Mouse (Mus musculus) bone marrow macrophage, adult 2 months (primary cell): Measurements from ENCODE around the gene Sstr3.
A peak's percentile ranks its signal among the peaks of the same experiment; 100 is the strongest.

Source experiments
- CTCF ChIP-seq: IDR thresholded peaks from 2 replicates; pipeline ENCODE4 v1.5.1; 2012; ENCODE audit warnings: low read depth, mild to moderate bottlenecking, low read length, moderate library complexity
- POLR2A ChIP-seq: IDR thresholded peaks from 2 replicates; pipeline ENCODE4 v1.6.1; 2012; ENCODE audit warnings: mild to moderate bottlenecking, low read depth, low read length, borderline replicate concordance

GRCm38 (mm10) chr15:78590785-78591184 lies 46.3 kb upstream of the Sstr3 start:
- TF ChIP-seq CTCF (peak; percentile 70), POLR2A (no peak)
